Mouse (Mus musculus): ENCODE measurements around the gene Cpn2. TPM values are rescaled to one million over a fixed set of nuclear protein-coding genes. Genes with fewer than 3 reads are reported as not detected.

Cpn2 gene
- total and polyA plus RNA-seq, 3 experiments, result 0.10 to 0.88 (median 0.11) TPM

DNA sequence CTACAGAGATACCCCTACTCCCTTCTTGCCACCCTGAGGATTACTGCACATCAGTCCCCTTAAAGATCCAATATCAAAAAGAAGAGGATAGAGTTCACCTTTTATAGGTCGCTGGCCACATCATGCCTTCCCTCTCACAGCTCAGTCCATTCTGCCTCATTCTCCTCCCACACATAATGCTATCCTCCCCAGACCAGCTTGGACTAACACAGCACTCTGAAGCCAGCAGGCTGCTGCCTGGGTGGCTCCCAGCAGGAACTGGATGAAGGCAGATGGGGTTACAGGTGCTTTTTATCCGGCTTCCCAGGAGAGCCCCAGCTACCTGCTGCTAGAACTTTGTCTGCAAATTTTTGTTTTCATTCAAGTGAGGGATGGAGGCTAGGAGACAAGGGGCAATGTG, 51.5 kb downstream of the Cpn2 start:
- Histone ChIP-seq H3K27me3 (ENCODE audit: control insufficient read depth, insufficient read depth, low read length) (no peaks in the 10 kb centered on the region), H3K4me3 (no peak overlapping the region), H3K9ac (ENCODE audit: low read depth, low read length) (no peak overlapping the region), H3K4me1 (ENCODE audit: control insufficient read depth, insufficient read depth, low read length) (no peaks in the 10 kb centered on the region), H3K27ac (no peak overlapping the region), H3K36me3 (ENCODE audit: control insufficient read depth, insufficient read depth, low read length) (no peaks in the 10 kb centered on the region), H3K79me2 (replicated peaks; ENCODE audit: control insufficient read depth, insufficient read depth, low read length) (no peaks in the 10 kb centered on the region)
- TF ChIP-seq POLR2A (IDR thresholded peaks at IDR 0.05; ENCODE audit: insufficient read depth, low read depth, low read length), result no peak
- TF ChIP-seq EP300 (IDR thresholded peaks at IDR 0.05; ENCODE audit: insufficient read depth, low read depth, low read length), result no peak
- no peak for TF ChIP-seq CTCF (IDR thresholded peaks at IDR 0.05)
- intact Hi-C loops (cut with DNase I), result no loop called here
- WGBS, result 37% methylated on average over 2 of the region's 2 CpGs
- no peak for DNase-seq

DNA sequence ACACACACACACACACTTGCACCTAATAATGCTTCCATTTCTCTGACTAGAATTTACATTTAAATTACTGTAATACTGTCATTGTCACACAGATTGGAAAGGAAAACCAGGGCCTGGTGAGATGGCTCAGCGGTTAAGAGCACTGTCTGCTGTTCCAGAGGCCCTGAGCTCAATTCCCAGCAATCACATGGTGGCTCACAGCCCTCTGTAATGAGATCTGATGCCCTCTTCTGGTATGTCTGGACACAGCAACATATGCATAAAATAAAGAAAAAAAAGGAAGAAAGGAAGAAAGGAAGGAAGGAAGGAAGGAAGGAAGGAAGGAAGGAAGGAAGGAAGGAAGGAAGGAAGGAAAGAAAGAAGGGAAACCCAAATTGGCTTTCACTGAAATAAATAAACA, 53.7 kb downstream of the Cpn2 start:
- Histone ChIP-seq H3K4me1 (ENCODE audit: control insufficient read depth, insufficient read depth, low read length) (no peaks in the 10 kb centered on the region), H3K27me3 (ENCODE audit: control insufficient read depth, insufficient read depth, low read length) (no peaks in the 10 kb centered on the region), H3K36me3 (ENCODE audit: control insufficient read depth, insufficient read depth, low read length) (no peaks in the 10 kb centered on the region), H3K9ac (ENCODE audit: low read depth, low read length) (no peak overlapping the region), H3K79me2 (replicated peaks; ENCODE audit: control insufficient read depth, insufficient read depth, low read length) (no peaks in the 10 kb centered on the region), H3K27ac (no peak overlapping the region), H3K4me3 (no peak overlapping the region)
- TF ChIP-seq EP300 (IDR thresholded peaks at IDR 0.05; ENCODE audit: insufficient read depth, low read depth, low read length) (no peak), CTCF (IDR thresholded peaks at IDR 0.05) (0 out of 2 replicates have a peak, but pooled peaks have one; percentile 12)
- DNase-seq, result no peak
- WGBS, result 93% methylated on average over 1 of the region's 1 CpGs
- intact Hi-C loops (cut with DNase I), result no loop called here

DNA sequence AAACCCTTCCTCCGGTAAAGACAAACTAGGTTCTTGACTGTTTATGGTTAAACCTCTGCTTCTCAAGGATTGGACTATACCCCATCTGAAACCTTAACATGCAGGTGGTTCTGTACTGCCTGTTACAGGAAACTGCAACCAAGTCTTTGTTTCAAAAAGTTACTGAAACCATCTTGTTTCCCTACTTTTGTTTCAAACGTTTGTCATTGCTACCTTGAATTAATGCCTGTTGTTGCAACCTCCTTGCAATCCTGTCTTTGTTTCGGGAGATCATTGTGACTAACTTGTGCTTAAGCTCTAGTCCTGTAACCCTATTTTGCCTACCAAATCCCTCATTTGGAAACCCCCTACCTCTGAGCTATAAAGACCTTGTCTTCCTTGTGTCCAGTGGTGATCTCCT, 55.3 kb downstream of the Cpn2 start:
- no peak overlapping the region for H3K9ac ChIP-seq (ENCODE audit: low read depth, low read length)
- no peaks in the 10 kb centered on the region for H3K79me2 ChIP-seq (replicated peaks; ENCODE audit: control insufficient read depth, insufficient read depth, low read length)
- intact Hi-C loops (cut with DNase I), result no loop called here
- no peak overlapping the region for H3K27ac ChIP-seq
- TF ChIP-seq POLR2A (IDR thresholded peaks at IDR 0.05; ENCODE audit: insufficient read depth, low read depth, low read length), result no peak
- no peak for TF ChIP-seq CTCF (IDR thresholded peaks at IDR 0.05)
- no peak for TF ChIP-seq EP300 (IDR thresholded peaks at IDR 0.05; ENCODE audit: insufficient read depth, low read depth, low read length)
- peaks cover under 1% of the 10 kb centered on the region; the same call in 1 of the 2 replicates for H3K27me3 ChIP-seq (ENCODE audit: control insufficient read depth, insufficient read depth, low read length)
- no peak overlapping the region for H3K4me3 ChIP-seq
- H3K4me1 ChIP-seq (ENCODE audit: control insufficient read depth, insufficient read depth, low read length), result no peaks in the 10 kb centered on the region
- H3K36me3 ChIP-seq (ENCODE audit: control insufficient read depth, insufficient read depth, low read length), result no peaks in the 10 kb centered on the region
- no peak for DNase-seq
- 81% methylated on average over 3 of the region's 3 CpGs for WGBS

DNA sequence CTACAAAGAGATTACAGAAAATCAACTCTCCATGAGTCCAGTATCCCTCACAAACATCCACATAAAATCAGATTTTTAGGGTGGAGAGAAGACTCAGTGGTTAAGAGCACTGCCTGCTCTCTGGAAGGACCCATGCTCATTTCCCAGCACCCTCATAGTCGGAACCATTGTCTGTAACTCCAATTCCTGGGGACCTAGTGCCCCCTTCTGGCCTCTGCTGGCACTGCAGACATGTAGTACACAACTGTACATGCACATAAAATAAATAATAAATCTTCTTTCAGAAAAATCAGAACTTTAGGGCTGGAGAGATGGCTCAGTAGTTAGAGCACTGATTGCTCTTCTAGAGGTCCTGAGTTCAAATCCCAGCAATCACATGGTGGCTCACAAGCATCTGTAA, 58.0 kb downstream of the Cpn2 start:
- intact Hi-C loops (cut with DNase I), result no loop called here
- no peak overlapping the region for H3K9ac ChIP-seq (ENCODE audit: low read depth, low read length)
- WGBS, result 91% methylated on average over 1 of the region's 1 CpGs

DNA sequence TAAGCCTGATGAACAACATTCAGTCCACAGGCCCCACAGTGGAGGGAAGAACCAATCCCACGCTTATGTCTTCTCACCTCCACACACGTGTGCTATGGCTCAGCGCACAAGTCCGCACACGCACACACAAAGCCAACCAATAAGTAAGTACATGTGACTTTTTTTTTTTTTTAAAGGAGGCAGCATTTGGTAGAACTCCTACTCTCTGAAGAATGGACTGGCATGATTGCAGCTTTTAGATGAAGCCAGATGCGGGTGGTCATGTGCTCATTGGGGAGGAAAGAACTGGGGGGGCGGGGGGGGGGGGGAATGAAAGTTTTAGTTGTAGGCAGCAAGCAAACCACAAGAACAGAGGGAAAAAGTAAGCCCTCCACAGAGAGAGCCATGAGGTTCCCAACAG, 59.3 kb downstream of the Cpn2 start:
- H3K4me3 ChIP-seq, result no peak overlapping the region
- H3K36me3 ChIP-seq (ENCODE audit: control insufficient read depth, insufficient read depth, low read length), result no peaks in the 10 kb centered on the region
- H3K4me1 ChIP-seq (ENCODE audit: control insufficient read depth, insufficient read depth, low read length), result 0 out of 2 replicates have a peak, but pooled peaks cover 2% of the 10 kb centered on the region
- 93% methylated on average over 6 of the region's 7 CpGs for WGBS
- H3K79me2 ChIP-seq (replicated peaks; ENCODE audit: control insufficient read depth, insufficient read depth, low read length), result no peaks in the 10 kb centered on the region
- intact Hi-C loops (cut with DNase I), result no loop called here
- H3K27ac ChIP-seq, result no peak overlapping the region
- TF ChIP-seq CTCF (IDR thresholded peaks at IDR 0.05), result no peak
- no peak for TF ChIP-seq POLR2A (IDR thresholded peaks at IDR 0.05; ENCODE audit: insufficient read depth, low read depth, low read length)
- TF ChIP-seq EP300 (IDR thresholded peaks at IDR 0.05; ENCODE audit: insufficient read depth, low read depth, low read length), result no peak
- H3K9ac ChIP-seq (ENCODE audit: low read depth, low read length), result no peak overlapping the region
- peaks cover 1% of the 10 kb centered on the region; the same call in 1 of the 2 replicates for H3K27me3 ChIP-seq (ENCODE audit: control insufficient read depth, insufficient read depth, low read length)
- DNase-seq, result no peak

More for the DNA sequence above, 58.0 kb downstream of the Cpn2 start:
- Histone ChIP-seq H3K36me3 (ENCODE audit: control insufficient read depth, insufficient read depth, low read length) (no peaks in the 10 kb centered on the region), H3K27me3 (ENCODE audit: control insufficient read depth, insufficient read depth, low read length) (peaks cover 1% of the 10 kb centered on the region; the same call in 1 of the 2 replicates), H3K79me2 (replicated peaks; ENCODE audit: control insufficient read depth, insufficient read depth, low read length) (no peaks in the 10 kb centered on the region), H3K27ac (no peak overlapping the region), H3K4me3 (no peak overlapping the region), H3K4me1 (ENCODE audit: control insufficient read depth, insufficient read depth, low read length) (0 out of 2 replicates have a peak, but pooled peaks cover 2% of the 10 kb centered on the region)
- TF ChIP-seq CTCF (IDR thresholded peaks at IDR 0.05) (peak; percentile 56), EP300 (IDR thresholded peaks at IDR 0.05; ENCODE audit: insufficient read depth, low read depth, low read length) (no peak), POLR2A (IDR thresholded peaks at IDR 0.05; ENCODE audit: insufficient read depth, low read depth, low read length) (no peak)
- no peak for DNase-seq

DNA sequence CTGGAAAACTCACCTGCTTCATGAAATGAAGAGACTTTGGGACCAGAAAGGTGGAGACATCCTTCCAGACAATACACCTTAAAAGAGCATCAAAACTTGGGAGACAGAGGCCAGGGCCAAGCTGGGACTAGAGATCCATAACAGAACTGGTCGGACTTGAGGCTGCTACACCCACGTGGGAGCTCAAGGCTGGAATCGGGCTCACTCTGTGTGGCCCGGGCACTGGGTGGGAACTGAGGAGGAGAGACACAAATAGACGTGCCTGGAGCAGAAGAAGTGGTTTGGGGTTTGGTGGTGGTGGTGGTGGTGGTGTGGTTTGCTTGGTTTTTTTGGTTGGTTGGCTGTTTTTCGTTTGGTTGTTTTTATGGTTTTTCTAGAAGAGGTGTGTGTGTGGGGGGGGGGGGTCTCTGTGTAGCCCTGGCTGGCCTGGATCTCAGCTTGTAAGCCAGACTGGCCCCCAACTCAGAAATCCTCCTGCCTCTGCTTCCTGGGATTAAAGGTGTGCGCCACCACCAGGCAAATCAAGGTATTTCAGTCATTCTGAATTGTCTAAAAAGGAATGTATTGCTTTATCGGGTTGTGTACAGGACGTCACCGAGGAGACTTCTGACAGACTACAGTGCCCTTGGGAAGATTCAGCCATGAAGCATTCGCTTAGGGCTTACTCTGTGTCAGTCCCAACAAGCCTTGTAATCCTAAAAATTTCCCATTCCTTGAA, 60.0 kb downstream of the Cpn2 start:
- Histone ChIP-seq H3K9ac (ENCODE audit: low read depth, low read length) (no peak overlapping the region), H3K4me3 (no peak overlapping the region), H3K27ac (no peak overlapping the region), H3K36me3 (ENCODE audit: control insufficient read depth, insufficient read depth, low read length) (no peaks in the 10 kb centered on the region), H3K79me2 (replicated peaks; ENCODE audit: control insufficient read depth, insufficient read depth, low read length) (no peaks in the 10 kb centered on the region), H3K4me1 (ENCODE audit: control insufficient read depth, insufficient read depth, low read length) (0 out of 2 replicates have a peak, but pooled peaks cover 2% of the 10 kb centered on the region), H3K27me3 (ENCODE audit: control insufficient read depth, insufficient read depth, low read length) (peaks cover 1% of the 10 kb centered on the region; the same call in 1 of the 2 replicates)
- TF ChIP-seq CTCF (IDR thresholded peaks at IDR 0.05) (peak; percentile 43), POLR2A (IDR thresholded peaks at IDR 0.05; ENCODE audit: insufficient read depth, low read depth, low read length) (no peak), EP300 (IDR thresholded peaks at IDR 0.05; ENCODE audit: insufficient read depth, low read depth, low read length) (no peak)
- WGBS, result 88% methylated on average over 11 of the region's 11 CpGs
- no peak for DNase-seq
- intact Hi-C loops (cut with DNase I), result no loop called here

Other genes with a start within 250 kb of the Cpn2 start
- 10 to 100 TPM; 16.2 to 21.4 TPM for gene Hes1, start 203.1 kb downstream of the Cpn2 start, total RNA-seq (2021)
- 27.1 and 44.6 TPM in 2 replicates for gene Hes1, start 203.1 kb downstream of the Cpn2 start, polyA plus RNA-seq (2012; rRNA removed)
- gene Lrrc15, start 15.8 kb upstream of the Cpn2 start, total RNA-seq (2021), result under 1 TPM; 0.07 to 0.08 TPM
- gene Lrrc15, start 15.8 kb upstream of the Cpn2 start, polyA plus RNA-seq (2012; rRNA removed), result 0.06 and 0.09 TPM in 2 replicates
- 1 to 10 TPM in 1 of 2 experiments, under 1 TPM in 1; 0.39 to 2.3 TPM for gene Gp5, start 43.3 kb upstream of the Cpn2 start, total RNA-seq (2021)
- gene Gp5, start 43.3 kb upstream of the Cpn2 start, polyA plus RNA-seq (2012; rRNA removed), result 0.61 and 1.5 TPM in 2 replicates
- 10 to 100 TPM; 48.2 to 54.7 TPM for gene Atp13a3, start 138.5 kb upstream of the Cpn2 start, total RNA-seq (2021)
- gene Atp13a3, start 138.5 kb upstream of the Cpn2 start, polyA plus RNA-seq (2012; rRNA removed), result 10.6 and 24.7 TPM in 2 replicates